Mouse (Mus musculus) layer of hippocampus, adult 18-20 months (tissue): ENCODE results near the gene Grhl3. TPM values are rescaled to one million over a fixed set of nuclear protein-coding genes. Genes with fewer than 3 reads are reported as not detected.
A peak's percentile ranks its signal among the peaks of the same experiment; 100 is the strongest.

Source experiments
- DNase-seq, 2 experiments: peaks; one replicate each; pipeline ENCODE4 v3.0.0; 2022; ENCODE audit warnings: low spot score in 2 of 2
- microRNA-seq, 2 experiments: library from miRNA; unstranded; fragments of <30 nt; microRNA quantifications; one replicate each; pipeline ENCODE4 v1.2.0; 2021
- total RNA-seq, 2 experiments: library from RNA; stranded (reverse); gene quantifications; 2 replicates each; pipeline ENCODE4 v1.2.3; 2021

Grhl3 gene
- total RNA-seq, 2 experiments from 2014 or later = 0.48 to 0.79 TPM

GRCm38 (mm10) chr4:135494521-135495396 is 78.7 kb downstream of the Grhl3 start, which contains the start of the genes Stpg1 and Nipal3:
Stpg1 (plus strand) TSS chr4:135494790.
Nipal3 (minus strand) TSS chr4:135495038.
- DNase-seq = peak; percentile 81 to 91

DNA sequence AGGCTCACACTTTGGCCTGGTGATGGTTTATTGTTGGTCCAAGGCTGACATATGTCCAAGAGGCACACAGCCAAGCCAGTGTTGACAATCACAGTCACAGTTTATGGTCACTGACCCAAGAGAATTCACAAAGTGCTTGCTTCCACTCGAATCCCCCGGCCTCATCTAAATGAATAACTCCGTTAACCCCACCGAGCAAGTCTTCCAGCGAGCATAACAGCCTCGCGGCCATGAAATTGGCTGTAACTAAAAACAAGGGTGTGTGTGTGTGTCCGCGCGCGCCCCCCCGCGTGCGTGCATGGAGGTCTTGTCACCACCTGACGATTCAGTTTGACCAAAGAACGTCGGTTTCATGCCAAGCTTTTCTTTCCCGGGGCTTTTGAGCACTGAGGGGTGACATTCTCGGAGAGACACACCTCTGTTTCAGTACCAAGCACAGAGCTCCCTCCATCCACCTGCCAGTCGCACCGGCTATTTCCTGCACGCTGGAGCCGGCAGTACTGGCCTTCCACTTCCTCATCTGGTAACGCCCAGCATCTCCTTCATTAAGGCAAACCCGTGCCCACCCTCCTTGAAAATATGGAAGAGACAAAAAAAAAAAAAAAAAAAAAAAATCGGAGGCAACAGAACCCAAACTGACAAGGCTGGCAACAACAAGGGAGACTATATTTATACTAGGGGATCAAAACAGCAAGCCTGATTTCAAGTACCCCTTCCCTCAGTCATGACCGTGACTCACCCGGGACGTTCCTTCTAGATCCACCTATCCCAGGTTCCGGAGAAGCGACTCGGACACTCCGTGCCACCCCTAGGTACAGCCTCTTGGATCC is 79.5 kb downstream of the Grhl3 start:
- DNase-seq = peak in 1 of 2 experiments; percentile 53

- DNase-seq = no peak
Observed at GRCm38 (mm10) chr4:135493271-135493670, 80.2 kb downstream of the Grhl3 start.

Small RNA genes lying within 50 kb of the gene (microRNA-seq; reads per million reads assigned to microRNA genes)
- gene Gm25317 = 0 reads per million in 2 experiments

Other genes starting within 250 kb of the Grhl3 start
- gene Srrm1, start 220.3 kb downstream of the Grhl3 start, total RNA-seq = 100 to 1,000 TPM; 117 to 138 TPM
- gene Ncmap, start 175.4 kb downstream of the Grhl3 start, total RNA-seq = under 1 TPM; 0.23 to 0.37 TPM
- gene Rcan3, start 139.8 kb downstream of the Grhl3 start, total RNA-seq = 10 to 100 TPM; 24.1 to 25.9 TPM
- 1 to 10 TPM; 1.7 to 3.5 TPM for gene Stpg1, start 78.8 kb downstream of the Grhl3 start, total RNA-seq
- 10 to 100 TPM; 87.9 to 89.0 TPM for gene Nipal3, start 78.6 kb downstream of the Grhl3 start, total RNA-seq
- under 1 TPM; 0.18 to 0.22 TPM for gene Ifnlr1, start 112.7 kb upstream of the Grhl3 start, total RNA-seq
- not detected for gene Il22ra1, start 154.5 kb upstream of the Grhl3 start, total RNA-seq
- gene Myom3, start 186.1 kb upstream of the Grhl3 start, total RNA-seq = under 1 TPM; 0.27 to 0.38 TPM